Mouse (Mus musculus) heart, postnatal 0 days (tissue): ENCODE data around the gene Slc44a1. TPM values are rescaled to one million over a fixed set of nuclear protein-coding genes. Genes with fewer than 3 reads are reported as not detected.

Experiments
- ATAC-seq: fragments of 200-750 bp; cut with Nextera tagmentation; 2 replicates; pipeline ENCODE4 v1.8.0; 2017; ENCODE audit warnings: low read depth, moderate number of reproducible peaks, moderate library complexity; ENCODE audit not compliant: insufficient read depth
- DNase-seq: peaks from one replicate; pipeline ENCODE4 v3.0.0-alpha.2; 2016; ENCODE audit warnings: low spot score
- H3K27ac ChIP-seq: fragments of 300-500 bp; sonication (generic); 2 replicates; pipeline ENCODE4 v1.5.1; 2014; ENCODE audit warnings: low read depth, mild to moderate bottlenecking
- H3K27me3 ChIP-seq: fragments of 300-500 bp; sonication (generic); 2 replicates; pipeline ENCODE4 v1.6.1; 2014; ENCODE audit warnings: low read length, mixed read lengths; ENCODE audit not compliant: control insufficient read depth, insufficient read depth
- H3K36me3 ChIP-seq: fragments of 300-500 bp; sonication (generic); replicated peaks from 2 replicates; pipeline ENCODE4 v1.6.1; 2014; ENCODE audit warnings: low read length, mixed read lengths; ENCODE audit not compliant: control insufficient read depth, insufficient read depth
- H3K4me1 ChIP-seq: fragments of 300-500 bp; sonication (generic); 2 replicates; pipeline ENCODE4 v1.6.1; 2014; ENCODE audit warnings: antibody characterized with exemption; ENCODE audit not compliant: control insufficient read depth, insufficient read depth
- H3K4me2 ChIP-seq: fragments of 300-500 bp; sonication (generic); 2 replicates; pipeline ENCODE4 v1.6.1; 2014; ENCODE audit warnings: low read depth, mild to moderate bottlenecking, low read length, moderate library complexity
- H3K4me3 ChIP-seq: fragments of 300-500 bp; sonication (generic); 2 replicates; pipeline ENCODE4 v1.5.1; 2014; ENCODE audit warnings: low read depth, low read length
- H3K9ac ChIP-seq: fragments of 300-500 bp; sonication (generic); replicated peaks from 2 replicates; pipeline ENCODE4 v1.6.1; 2014; ENCODE audit warnings: low read depth, low read length, mixed read lengths
- H3K9me3 ChIP-seq: fragments of 300-500 bp; sonication (generic); replicated peaks from 2 replicates; pipeline ENCODE4 v1.6.1; 2016; ENCODE audit warnings: low read length; ENCODE audit not compliant: control insufficient read depth
- CTCF ChIP-seq: IDR thresholded peaks from 2 replicates; pipeline ENCODE4 v1.5.1; 2016; ENCODE audit warnings: antibody characterized with exemption, control low read depth, low read depth
- EP300 ChIP-seq: IDR thresholded peaks from 2 replicates; pipeline ENCODE4 v1.6.1; 2016; ENCODE audit warnings: antibody characterized with exemption, low read depth
- WGBS: fragments of 180-500 bp; shearing (Covaris S2); extraction: QIAGEN DNeasy Blood & Tissue Kit; methylation state at CpG from one replicate; pipeline ENCODE4 v1.1.7; 2014; 5-methylcytosine and 5-hydroxymethylcytosine counted together
- polyA plus RNA-seq: library from polyadenylated mRNA; unstranded; fragments of >200 nt; fragmentation: Nextera tagmentation; extraction: Ambion mirVana; gene quantifications from 2 replicates; pipeline ENCODE4 v1.2.1, GENCODE M21; 2015
- total RNA-seq: library from RNA; depleted of rRNA; stranded (reverse); fragments of >200 nt; gene quantifications from 2 replicates; pipeline ENCODE4 v1.2.3, GENCODE M21; 2014; ENCODE audit warnings: low replicate concordance

Slc44a1 gene
- total and polyA plus RNA-seq, 2 experiments from 2014 or later, result 15.4 to 37.1 TPM

GRCm38 (mm10) chr4:53591536-53591935 lies 151.3 kb downstream of the Slc44a1 start:
- DNase-seq (no peak), ATAC-seq (no peak)
- no peak for TF ChIP-seq EP300
- TF ChIP-seq CTCF, result no peak
- Histone ChIP-seq H3K27me3 (no peaks in the 10 kb centered on the region), H3K9me3 (no peaks in the 10 kb centered on the region), H3K36me3 (no peaks in the 10 kb centered on the region), H3K9ac (no peak overlapping the region), H3K4me1 (peaks cover 5% of the 10 kb centered on the region; the same call in 1 of the 2 replicates), H3K4me3 (no peak overlapping the region), H3K27ac (peak overlapping the region; percentile 84), H3K4me2 (no peak overlapping the region)
- 77% methylated on average over 11 of the region's 11 CpGs for WGBS

- 58% methylated on average over 8 of the region's 8 CpGs for WGBS
- no peaks in the 10 kb centered on the region for H3K36me3 ChIP-seq
- ATAC-seq, result peak; percentile 67
- no peak for TF ChIP-seq EP300
- no peak for TF ChIP-seq CTCF
- H3K4me2 ChIP-seq, result no peak overlapping the region
- DNase-seq, result peak; percentile 46
- peak overlapping the region; percentile 84 for H3K27ac ChIP-seq
- no peak overlapping the region for H3K4me3 ChIP-seq
- H3K4me1 ChIP-seq, result peaks cover 5% of the 10 kb centered on the region; the same call in 1 of the 2 replicates
- H3K9ac ChIP-seq, result no peak overlapping the region
- H3K9me3 ChIP-seq, result no peaks in the 10 kb centered on the region
- H3K27me3 ChIP-seq, result no peaks in the 10 kb centered on the region
Observed at GRCm38 (mm10) chr4:53591941-53592340, 151.7 kb downstream of the Slc44a1 start.

GRCm38 (mm10) chr4:53592386-53592785 lies 152.2 kb downstream of the Slc44a1 start:
- Histone ChIP-seq H3K27me3 (no peaks in the 10 kb centered on the region), H3K4me3 (no peak overlapping the region), H3K36me3 (no peaks in the 10 kb centered on the region), H3K27ac (peak overlapping the region; percentile 84), H3K4me1 (peaks cover 5% of the 10 kb centered on the region; the same call in 1 of the 2 replicates), H3K9me3 (no peaks in the 10 kb centered on the region), H3K9ac (no peak overlapping the region), H3K4me2 (no peak overlapping the region)
- TF ChIP-seq EP300, result peak; percentile 90; the same call in 1 of the 2 replicates
- TF ChIP-seq CTCF, result no peak
- ATAC-seq (peak; percentile 73), DNase-seq (peak; percentile 77)
- 49% methylated on average over 9 of the region's 9 CpGs for WGBS

- DNase-seq (peak; percentile 91), ATAC-seq (peak; percentile 31; the same call in 1 of the 2 replicates)
- H3K9me3 ChIP-seq, result no peaks in the 10 kb centered on the region
- no peak overlapping the region for H3K9ac ChIP-seq
- TF ChIP-seq CTCF (peak; percentile 89), EP300 (no peak)
- no peak overlapping the region for H3K4me3 ChIP-seq
- H3K27ac ChIP-seq, result no peak overlapping the region
- H3K36me3 ChIP-seq, result no peaks in the 10 kb centered on the region
- H3K4me1 ChIP-seq, result peaks cover 5% of the 10 kb centered on the region; the same call in 1 of the 2 replicates
- 21% methylated on average over 4 of the region's 4 CpGs for WGBS
- no peak overlapping the region for H3K4me2 ChIP-seq
- H3K27me3 ChIP-seq, result no peaks in the 10 kb centered on the region
Observed at GRCm38 (mm10) chr4:53594204-53594603, 154.0 kb downstream of the Slc44a1 start.

GRCm38 (mm10) chr4:53595246-53596062 lies 155.2 kb downstream of the Slc44a1 start:
- TF ChIP-seq CTCF (no peak), EP300 (no peak)
- no peaks in the 10 kb centered on the region for H3K9me3 ChIP-seq
- H3K4me1 ChIP-seq, result no peaks in the 10 kb centered on the region
- no peak overlapping the region for H3K9ac ChIP-seq
- no peaks in the 10 kb centered on the region for H3K27me3 ChIP-seq
- ATAC-seq, result no peak
- H3K36me3 ChIP-seq, result no peaks in the 10 kb centered on the region
- H3K27ac ChIP-seq, result no peak overlapping the region
- WGBS, result 72% methylated on average over 12 of the region's 12 CpGs
- H3K4me3 ChIP-seq, result no peak overlapping the region
- no peak overlapping the region for H3K4me2 ChIP-seq
- DNase-seq, result no peak
